Mouse (Mus musculus) ES-Bruce4 (cell line): ENCODE results near the gene Cfap43.

Source experiments
- CTCF ChIP-seq: IDR thresholded peaks from one replicate; pipeline ENCODE4 v1.8.1; 2011; ENCODE audit warnings: low read depth, low read length
- EP300 ChIP-seq: IDR thresholded peaks from 2 replicates; pipeline ENCODE4 v1.6.1; 2011; ENCODE audit warnings: low read depth, low read length; ENCODE audit not compliant: insufficient read depth

DNA sequence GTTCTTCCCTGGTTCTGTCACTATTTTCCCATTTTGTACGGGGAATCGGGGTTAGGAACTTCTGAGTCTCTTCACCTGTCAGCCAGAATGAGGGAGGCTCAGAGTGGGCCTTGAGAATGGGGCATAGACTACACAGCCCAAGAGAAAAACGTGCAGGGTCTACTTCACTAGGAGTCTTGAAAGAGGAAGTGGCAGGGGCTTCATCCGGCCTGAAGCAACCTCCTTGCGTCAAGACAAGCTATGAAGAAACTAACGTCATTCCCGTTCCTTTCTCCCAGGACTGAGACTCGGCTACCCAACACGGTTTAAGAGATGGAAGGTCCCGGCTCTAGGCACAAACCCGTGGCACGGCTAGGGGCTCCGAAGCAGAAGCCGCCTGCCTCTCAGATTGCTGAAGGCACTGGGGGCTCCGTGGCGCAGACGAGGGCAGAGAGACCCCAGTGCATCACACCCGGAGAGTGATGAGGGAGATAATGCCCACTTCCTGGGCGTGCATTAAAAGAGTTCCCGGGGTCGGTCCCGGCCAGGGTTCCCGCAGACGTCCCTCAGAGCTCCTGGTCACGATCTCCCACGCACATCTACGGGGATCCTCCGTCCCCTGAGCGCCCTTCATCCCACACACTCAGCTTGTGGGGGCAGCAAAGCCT is 509 bp downstream of the Cfap43 start:
- TF ChIP-seq EP300: no peak
- TF ChIP-seq CTCF: no peak
